Mouse (Mus musculus) neural tube, postnatal 0 days (tissue): ENCODE measurements around the gene Map3k7cl. TPM values are rescaled to one million over a fixed set of nuclear protein-coding genes. Genes with fewer than 3 reads are reported as not detected.

Source experiments
- polyA plus RNA-seq: library from polyadenylated mRNA; unstranded; fragments of >200 nt; fragmentation: Nextera tagmentation; extraction: Ambion mirVana; gene quantifications from 2 replicates; pipeline ENCODE4 v1.2.1, GENCODE M21; 2015

The Map3k7cl gene
- 0.14 and 0.21 TPM in 2 replicates for polyA plus RNA-seq

DNA sequence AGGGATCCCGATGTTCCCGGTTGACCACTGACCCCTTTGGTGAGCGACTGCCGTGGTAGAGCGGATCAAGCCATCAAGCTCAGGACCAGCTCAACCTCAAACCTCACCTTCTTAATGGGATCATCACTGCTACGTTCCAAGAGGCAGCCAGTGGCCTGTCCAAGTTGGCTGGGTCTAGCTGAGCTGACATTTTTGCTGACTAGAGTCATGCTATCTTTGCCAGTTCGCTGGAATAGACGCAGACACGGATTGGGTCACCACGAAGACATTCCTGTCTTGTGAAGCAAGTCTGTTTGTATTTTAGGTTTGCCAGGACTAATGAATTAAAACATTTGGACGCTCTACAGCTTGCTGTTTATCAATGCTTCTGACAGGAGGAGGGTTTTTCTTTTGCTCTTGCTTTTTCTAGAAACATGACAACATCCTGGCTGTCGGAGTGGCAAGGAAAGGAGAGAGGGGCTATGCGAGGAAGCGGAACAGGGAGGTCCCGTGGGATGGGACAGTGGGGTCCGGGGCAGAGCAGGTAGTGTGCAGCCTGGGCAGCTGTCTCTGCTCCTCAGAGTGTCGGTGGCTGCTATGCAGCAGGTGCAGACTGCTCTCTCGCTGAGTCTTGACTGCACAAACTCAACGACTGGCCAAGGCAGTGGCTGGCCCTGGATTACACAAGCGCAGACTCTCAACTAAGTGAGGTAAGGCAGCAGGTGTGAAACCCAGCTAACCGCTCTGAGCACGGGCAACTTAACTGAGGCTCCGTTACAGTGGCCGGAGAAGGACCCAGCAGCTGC, at the start of gene Map3k7cl:
Map3k7cl (plus strand) TSS at position 424 of the 785 bp plus-strand sequence.

Other genes starting within 250 kb of the Map3k7cl start
- gene N6amt1, start 199.1 kb upstream of the Map3k7cl start, polyA plus RNA-seq: 29.3 and 31.4 TPM in 2 replicates
- 16.0 and 17.8 TPM in 2 replicates for gene Ltn1, start 120.7 kb upstream of the Map3k7cl start, polyA plus RNA-seq
- gene Rwdd2b, start 112.8 kb upstream of the Map3k7cl start, polyA plus RNA-seq: 14.9 and 15.2 TPM in 2 replicates
- 50.7 and 55.2 TPM in 2 replicates for gene Usp16, start 98.6 kb upstream of the Map3k7cl start, polyA plus RNA-seq
- 298 and 300 TPM in 2 replicates for gene Cct8, start 57.5 kb upstream of the Map3k7cl start, polyA plus RNA-seq
- gene Bach1, start 145.6 kb downstream of the Map3k7cl start, polyA plus RNA-seq: 13.1 and 13.2 TPM in 2 replicates